19 mouse cellular contexts compared by ENCODE assay signal in the genomic region with DNA sequence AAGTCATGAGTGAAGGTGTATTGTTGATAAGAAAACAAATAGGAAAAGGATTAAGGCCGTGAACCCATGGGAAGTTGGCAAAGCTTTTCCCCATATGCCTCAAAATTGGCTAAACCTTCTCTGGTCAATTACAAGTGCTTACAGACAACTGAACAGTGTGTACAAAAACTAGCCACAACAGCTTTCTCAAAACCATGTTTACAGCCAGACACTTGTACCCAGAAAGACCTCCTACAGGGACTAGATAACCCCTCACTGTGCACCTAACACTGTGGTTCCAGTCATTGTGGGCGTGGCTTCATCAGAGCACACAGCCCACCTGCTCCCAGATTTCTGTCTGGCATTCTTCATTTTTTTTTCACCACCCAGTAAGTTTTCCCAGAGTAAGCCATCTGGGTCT.
DNase-seq lines count a peak whose midpoint lies in the region; ATAC-seq and TF ChIP-seq lines count a peak whose summit lies in the region.
"Had no signal": no experiment of that assay in that cellular context is flagged by ENCODE, and none has a peak within 500 bp of the region (broad histone marks: within the 10 kb centered on the region; RNA-seq: fewer than 3 reads in every experiment).

No protein-coding gene starts in this region.

- H3K9me3 ChIP-seq in forebrain, embryonic 11.5 days (ENCODE audit: control insufficient read depth, low read length), result no peaks in the 10 kb centered on the region
- H3K9me3 ChIP-seq in forebrain, postnatal 0 days (ENCODE audit: low read length), result no peaks in the 10 kb centered on the region
- no peaks in the 10 kb centered on the region for H3K9me3 ChIP-seq in stomach, postnatal 0 days (ENCODE audit: control insufficient read depth, low read length)
- H3K9me3 ChIP-seq: heart, embryonic 12.5 days; hindbrain, embryonic 15.5 days; limb, embryonic 15.5 days had no signal

- DNase-seq in forebrain, embryonic 11.5 days (ENCODE audit: low spot score), result no peak
- DNase-seq in forebrain, postnatal 0 days, result no peak
- peak; percentile 14 for DNase-seq in R1 (ENCODE audit: low read depth, low spot score)
- DNase-seq in cerebellum, adult 18-20 months, result peak; percentile 41 to 51
- DNase-seq in cerebellum, postnatal 25 days, result peak; percentile 40 to 55
- no peak for DNase-seq in frontal cortex, postnatal 25 days (ENCODE audit: low spot score in 2 of 2)
- DNase-seq in lung, adult 18-20 months, result no peak
- DNase-seq in stomach, postnatal 0 days (ENCODE audit: low spot score), result no peak
- DNase-seq: embryo, embryonic 11 days; kidney, adult 11 months; layer of hippocampus, postnatal 36 days; lung, postnatal 14 days; right cerebral cortex, postnatal 4 days; thymus, postnatal 14 days had no signal

- no peak overlapping the region for H3K4me2 ChIP-seq in forebrain, embryonic 11.5 days (ENCODE audit: low read depth, low read length, severe bottlenecking)
- H3K4me2 ChIP-seq in forebrain, postnatal 0 days (ENCODE audit: low read depth), result no peak overlapping the region
- no peak overlapping the region for H3K4me2 ChIP-seq in stomach, postnatal 0 days (replicated peaks; ENCODE audit: low read depth)
- H3K4me2 ChIP-seq: heart, embryonic 12.5 days; hindbrain, embryonic 15.5 days; limb, embryonic 15.5 days; liver, embryonic 15.5 days had no signal

- TF ChIP-seq CTCF in forebrain, postnatal 0 days (IDR thresholded peaks at IDR 0.05; ENCODE audit: low read depth), result no peak
- TF ChIP-seq CTCF in stomach, postnatal 0 days (IDR thresholded peaks at IDR 0.05; ENCODE audit: low read depth), result no peak

- no peak overlapping the region for H3K4me3 ChIP-seq in forebrain, embryonic 11.5 days (ENCODE audit: low read depth, low read length)
- no peak overlapping the region for H3K4me3 ChIP-seq in forebrain, postnatal 0 days (ENCODE audit: low read depth, low read length)
- no peak overlapping the region for H3K4me3 ChIP-seq in stomach, postnatal 0 days (ENCODE audit: low read depth, low read length)
- H3K4me3 ChIP-seq: heart, embryonic 12.5 days; hindbrain, embryonic 15.5 days; limb, embryonic 15.5 days; liver, embryonic 15.5 days; megakaryocyte, embryonic 14.5 days had no signal

- no peaks in the 10 kb centered on the region; the same call in 1 of the 2 replicates for H3K4me1 ChIP-seq in forebrain, embryonic 11.5 days (replicated peaks; ENCODE audit: control insufficient read depth, insufficient read depth, low read length)
- H3K4me1 ChIP-seq in forebrain, postnatal 0 days (ENCODE audit: insufficient read depth), result 0 out of 2 replicates have a peak, but pooled peaks cover 11% of the 10 kb centered on the region
- no peaks in the 10 kb centered on the region for H3K4me1 ChIP-seq in stomach, postnatal 0 days (replicated peaks; ENCODE audit: control insufficient read depth, insufficient read depth)
- H3K4me1 ChIP-seq: heart, embryonic 12.5 days; hindbrain, embryonic 15.5 days; limb, embryonic 15.5 days; liver, embryonic 15.5 days; megakaryocyte, embryonic 14.5 days had no signal

- no peaks in the 10 kb centered on the region for H3K36me3 ChIP-seq in forebrain, embryonic 11.5 days (ENCODE audit: control insufficient read depth, insufficient read depth, low read length)
- H3K36me3 ChIP-seq in forebrain, postnatal 0 days (ENCODE audit: insufficient read depth), result no peaks in the 10 kb centered on the region
- H3K36me3 ChIP-seq in stomach, postnatal 0 days (ENCODE audit: control insufficient read depth, insufficient read depth, low read length), result no peaks in the 10 kb centered on the region
- H3K36me3 ChIP-seq: heart, embryonic 12.5 days; hindbrain, embryonic 15.5 days; limb, embryonic 15.5 days; liver, embryonic 15.5 days had no signal

- no peaks in the 10 kb centered on the region for H3K27me3 ChIP-seq in forebrain, embryonic 11.5 days (ENCODE audit: control insufficient read depth, insufficient read depth, low read length)
- H3K27me3 ChIP-seq in forebrain, postnatal 0 days (ENCODE audit: insufficient read depth, low read length), result no peaks in the 10 kb centered on the region
- H3K27me3 ChIP-seq in stomach, postnatal 0 days (ENCODE audit: control insufficient read depth, insufficient read depth, low read length), result no peaks in the 10 kb centered on the region
- H3K27me3 ChIP-seq: heart, embryonic 12.5 days; hindbrain, embryonic 15.5 days; limb, embryonic 15.5 days; liver, embryonic 15.5 days; megakaryocyte, embryonic 14.5 days had no signal

- no peak overlapping the region for H3K27ac ChIP-seq in forebrain, embryonic 11.5 days (ENCODE audit: low read depth, low read length)
- H3K27ac ChIP-seq in forebrain, postnatal 0 days (ENCODE audit: low read depth, low read length), result no peak overlapping the region
- no peak overlapping the region for H3K27ac ChIP-seq in stomach, postnatal 0 days (replicated peaks)
- H3K27ac ChIP-seq: hindbrain, embryonic 15.5 days; limb, embryonic 15.5 days; liver, embryonic 15.5 days had no signal

- ATAC-seq in forebrain, embryonic 11.5 days (replicated peaks; ENCODE audit: low FRiP score), result 0 out of 2 replicates have a peak, but pooled peaks have one; percentile 28
- no peak for ATAC-seq in forebrain, postnatal 0 days
- no peak for ATAC-seq in stomach, postnatal 0 days (ENCODE audit: low FRiP score, low TSS enrichment)

- H3K9ac ChIP-seq in forebrain, embryonic 11.5 days (ENCODE audit: low read length), result no peak overlapping the region
- no peak overlapping the region for H3K9ac ChIP-seq in forebrain, postnatal 0 days
- H3K9ac ChIP-seq in stomach, postnatal 0 days (ENCODE audit: low read length), result no peak overlapping the region
- H3K9ac ChIP-seq: heart, embryonic 12.5 days; hindbrain, embryonic 15.5 days; limb, embryonic 15.5 days; liver, embryonic 15.5 days had no signal

- TF ChIP-seq EP300 in stomach, postnatal 0 days (optimal IDR thresholded peaks at IDR 0.05), result no peak

- 40% methylated on average over 2 of the region's 2 CpGs for WGBS in forebrain, embryonic 11.5 days
- WGBS in forebrain, postnatal 0 days, result 34% methylated on average over 2 of the region's 2 CpGs
- WGBS in stomach, postnatal 0 days, result 35% methylated on average over 2 of the region's 2 CpGs

Comparison
In these comparisons a context has a peak if more than half of its experiments do, and no peak if none do; other contexts are left out.
1. DNase-seq: peak in R1 (single experiment), cerebellum, adult 18-20 months (2 of 2) and cerebellum, postnatal 25 days (2 of 2); none in forebrain, embryonic 11.5 days (single experiment), forebrain, postnatal 0 days (single experiment), frontal cortex, postnatal 25 days (0 of 2), lung, adult 18-20 months (0 of 2) and stomach, postnatal 0 days (single experiment).